In genomic region chr5:136198474-136199391, GRCm38 (mm10) we compare ENCODE assay signal across 8 mouse cellular contexts. TPM values are rescaled to one million over a fixed set of nuclear protein-coding genes. Genes with fewer than 3 reads are reported as not detected.
DNase-seq lines count a peak whose midpoint lies in the region; ATAC-seq lines count a peak whose summit lies in the region.

TSS of gene Prkrip1 (minus strand) at chr5:136198963.

- H3K36me3 ChIP-seq in forebrain, embryonic 14.5 days (ENCODE audit: control insufficient read depth, insufficient read depth, low read length), result peaks cover 34% of the 10 kb centered on the region
- peaks cover 35% of the 10 kb centered on the region for H3K36me3 ChIP-seq in neural tube, embryonic 15.5 days

- under 1% methylated on average over 62 of the region's 62 CpGs for WGBS in forebrain, embryonic 14.5 days
- WGBS in neural tube, embryonic 15.5 days, result under 1% methylated on average over 62 of the region's 62 CpGs

- peak within 1 kb of the TSS; percentile 96 for H3K4me3 ChIP-seq in forebrain, embryonic 14.5 days (ENCODE audit: low read depth, low read length)
- H3K4me3 ChIP-seq in neural tube, embryonic 15.5 days (replicated peaks), result peak within 1 kb of the TSS; percentile 92

- H3K4me1 ChIP-seq in forebrain, embryonic 14.5 days (ENCODE audit: control insufficient read depth, insufficient read depth, low read length), result peaks cover 6% of the 10 kb centered on the region
- peaks cover 16% of the 10 kb centered on the region for H3K4me1 ChIP-seq in neural tube, embryonic 15.5 days

- intact Hi-C loops in heart, postnatal 14 days (cut with DNase I), result no loop called here

- DNase-seq in ES-CJ7 (ENCODE audit: low read depth, low spot score), result peak; percentile 97
- peak; percentile 93 for DNase-seq in cerebellum, adult 11 months
- DNase-seq in forebrain, embryonic 14.5 days (ENCODE audit: low spot score), result peak; percentile 97
- peak; percentile 94 to 96 for DNase-seq in heart, postnatal 14 days
- DNase-seq in layer of hippocampus, adult 11-12 months (ENCODE audit: low spot score), result peak; percentile 94
- DNase-seq in lung, adult 18-20 months, result peak; percentile 91 to 92
- peak; percentile 92 for DNase-seq in testis, postnatal 14 days (ENCODE audit: low spot score)

- peak within 1 kb of the TSS; percentile 87 for H3K4me2 ChIP-seq in forebrain, embryonic 14.5 days (ENCODE audit: low read length)
- H3K4me2 ChIP-seq in neural tube, embryonic 15.5 days, result peak within 1 kb of the TSS; percentile 90

- peak; percentile 90 for ATAC-seq in forebrain, embryonic 14.5 days
- peak; percentile 87 for ATAC-seq in neural tube, embryonic 15.5 days (ENCODE audit: low FRiP score)

- peak within 1 kb of the TSS; percentile 84 for H3K9ac ChIP-seq in forebrain, embryonic 14.5 days (ENCODE audit: low read length)
- peak within 1 kb of the TSS; percentile 93 for H3K9ac ChIP-seq in neural tube, embryonic 15.5 days (replicated peaks)

- H3K9me3 ChIP-seq in forebrain, embryonic 14.5 days (replicated peaks; ENCODE audit: control insufficient read depth, low read length), result no peaks in the 10 kb centered on the region
- no peaks in the 10 kb centered on the region for H3K9me3 ChIP-seq in neural tube, embryonic 15.5 days (replicated peaks)

- no peaks in the 10 kb centered on the region for H3K27me3 ChIP-seq in forebrain, embryonic 14.5 days (replicated peaks; ENCODE audit: control insufficient read depth, insufficient read depth, low read length)
- no peaks in the 10 kb centered on the region for H3K27me3 ChIP-seq in neural tube, embryonic 15.5 days (replicated peaks)

- peak within 1 kb of the TSS; percentile 82 for H3K27ac ChIP-seq in forebrain, embryonic 14.5 days (ENCODE audit: low read depth, low read length)
- H3K27ac ChIP-seq in neural tube, embryonic 15.5 days (replicated peaks), result peak within 1 kb of the TSS; percentile 87

RNA-seq across cellular contexts. Expression of gene Prkrip1, which starts in this region (rescaled TPM):
- 66.2 and 69.4 TPM in 2 replicates for polyA plus RNA-seq in forebrain, embryonic 14.5 days (2014; fragmentation: Nextera tagmentation; extraction: Ambion mirVana)
- total RNA-seq in heart, postnatal 14 days (2021), result 10 to 100 TPM; 20.3 to 21.7 TPM
- polyA plus RNA-seq in neural tube, embryonic 15.5 days (2015; fragmentation: Nextera tagmentation; extraction: Ambion mirVana), result 62.1 and 63.9 TPM in 2 replicates

Comparison
In these comparisons a context has a peak if more than half of its experiments do, and no peak if none do; other contexts are left out.
1. Peak in every context shown above with its lines: DNase-seq, ATAC-seq, H3K4me3 ChIP-seq and H3K27ac ChIP-seq.